Mouse (Mus musculus) bone marrow macrophage, adult 2 months (primary cell): ENCODE results near the gene Gpr183.

ENCODE experiments used
- CTCF ChIP-seq: IDR thresholded peaks from 2 replicates; pipeline ENCODE4 v1.5.1; 2012; ENCODE audit warnings: low read depth, mild to moderate bottlenecking, low read length, moderate library complexity
- POLR2A ChIP-seq: IDR thresholded peaks from 2 replicates; pipeline ENCODE4 v1.6.1; 2012; ENCODE audit warnings: mild to moderate bottlenecking, low read depth, low read length, borderline replicate concordance

GRCm38 (mm10) chr14:121936356-121936755 lies 28.6 kb downstream of the Gpr183 start:
- TF ChIP-seq POLR2A, result no peak
- TF ChIP-seq CTCF, result no peak
